ENCODE assay signal across 26 mouse cellular contexts in genomic region chr16:37367426-37367825, GRCm38 (mm10). TPM values are rescaled to one million over a fixed set of nuclear protein-coding genes. Genes with fewer than 3 reads are reported as not detected.
DNase-seq lines count a peak whose midpoint lies in the region; ATAC-seq lines count a peak whose summit lies in the region.
"Had no signal": no experiment of that assay in that cellular context is flagged by ENCODE, and none has a peak within 500 bp of the region (broad histone marks: within the 10 kb centered on the region; RNA-seq: fewer than 3 reads in every experiment).

No protein-coding gene starts in this region.

- H3K4me3 ChIP-seq in midbrain, embryonic 14.5 days (replicated peaks; ENCODE audit: low read depth, low read length) = no peak overlapping the region
- H3K4me3 ChIP-seq: embryonic facial prominence, embryonic 15.5 days; erythroblast, embryonic 14.5 days; forebrain, embryonic 10.5 days; forebrain, embryonic 15.5 days; heart, adult 2 months; heart, embryonic 15.5 days; hindbrain, embryonic 13.5 days had no signal

- H3K36me3 ChIP-seq in midbrain, embryonic 14.5 days (ENCODE audit: control insufficient read depth, insufficient read depth, low read length) = no peaks in the 10 kb centered on the region
- H3K36me3 ChIP-seq: embryonic facial prominence, embryonic 15.5 days; forebrain, embryonic 10.5 days; forebrain, embryonic 15.5 days; heart, embryonic 15.5 days; hindbrain, embryonic 13.5 days had no signal

- H3K9ac ChIP-seq in midbrain, embryonic 14.5 days (replicated peaks; ENCODE audit: low read length) = no peak overlapping the region
- H3K9ac ChIP-seq: embryonic facial prominence, embryonic 15.5 days; forebrain, embryonic 15.5 days; heart, embryonic 15.5 days; hindbrain, embryonic 13.5 days had no signal

- H3K9me3 ChIP-seq in midbrain, embryonic 14.5 days (ENCODE audit: control insufficient read depth, low read length) = no peaks in the 10 kb centered on the region
- H3K9me3 ChIP-seq: embryonic facial prominence, embryonic 15.5 days; forebrain, embryonic 10.5 days; forebrain, embryonic 15.5 days; heart, embryonic 15.5 days; hindbrain, embryonic 13.5 days had no signal

- H3K4me1 ChIP-seq in midbrain, embryonic 14.5 days (ENCODE audit: control insufficient read depth, insufficient read depth, low read length) = no peaks in the 10 kb centered on the region
- H3K4me1 ChIP-seq: embryonic facial prominence, embryonic 15.5 days; forebrain, embryonic 15.5 days; heart, embryonic 15.5 days; hindbrain, embryonic 13.5 days had no signal

- intact Hi-C loops in left cerebral cortex, postnatal 4 days (cut with DNase I) = no loop called here

- H3K27me3 ChIP-seq in midbrain, embryonic 14.5 days (ENCODE audit: control insufficient read depth, insufficient read depth, low read length) = no peaks in the 10 kb centered on the region
- H3K27me3 ChIP-seq: CH12.LX; embryonic facial prominence, embryonic 15.5 days; forebrain, embryonic 15.5 days; heart, embryonic 15.5 days; hindbrain, embryonic 13.5 days had no signal

- H3K4me2 ChIP-seq in midbrain, embryonic 14.5 days (ENCODE audit: low read length) = no peak overlapping the region
- H3K4me2 ChIP-seq: embryonic facial prominence, embryonic 15.5 days; forebrain, embryonic 15.5 days; heart, embryonic 11.5 days; heart, embryonic 15.5 days; hindbrain, embryonic 13.5 days had no signal

- WGBS in midbrain, embryonic 14.5 days = 91% methylated on average over 4 of the region's 4 CpGs

- ATAC-seq in midbrain, embryonic 14.5 days (ENCODE audit: low FRiP score, low TSS enrichment) = no peak
- ATAC-seq: activated CD4-positive, CD25-positive, alpha-beta regulatory T cell, adult 4 months; forebrain, embryonic 15.5 days; hindbrain, postnatal 0 days; Patski had no signal

- peak; percentile 14 for DNase-seq in left cerebral cortex, postnatal 4 days
- DNase-seq in left cerebral cortex, adult 11 months (ENCODE audit: low spot score) = no peak
- DNase-seq in cerebellum, adult 9-10 months = peak; percentile 75
- DNase-seq in cerebellum, postnatal 25 days = peak; percentile 65 to 78
- no peak for DNase-seq in midbrain, embryonic 14.5 days
- DNase-seq in lung, postnatal 36 days = no peak
- DNase-seq: adrenal gland, postnatal 25 days; embryo, embryonic 11 days; gastrocnemius, postnatal 14 days; heart, adult 2 months; heart, postnatal 14 days; kidney, adult 11 months had no signal

- no peak overlapping the region for H3K27ac ChIP-seq in midbrain, embryonic 14.5 days (replicated peaks; ENCODE audit: low read depth, low read length)
- H3K27ac ChIP-seq: embryonic facial prominence, embryonic 15.5 days; forebrain, embryonic 10.5 days; forebrain, embryonic 15.5 days; heart, adult 2 months; heart, embryonic 15.5 days; hindbrain, embryonic 13.5 days; hindbrain, postnatal 0 days had no signal

RNA-seq across cellular contexts. Expression of gene Stxbp5l, which starts 17.3 kb away (rescaled TPM):
- 10 to 100 TPM; 32.9 to 37.9 TPM for total RNA-seq in left cerebral cortex, postnatal 4 days (2021)
- polyA plus RNA-seq in midbrain, embryonic 14.5 days (2014; fragmentation: Nextera tagmentation; extraction: Ambion mirVana) = 16.0 and 16.7 TPM in 2 replicates
- total RNA-seq: common myeloid progenitor, adult 5-6 weeks; heart, adult 2 months; heart, postnatal 14 days; hematopoietic stem cell, adult 5-6 weeks had no signal
- polyA plus RNA-seq: erythroblast, embryonic 14.5 days; gonadal fat pad, adult 2 months; heart, adult 2 months had no signal

Comparison
In these comparisons a context has a peak if more than half of its experiments do, and no peak if none do; other contexts are left out.
1. DNase-seq: peak in left cerebral cortex, postnatal 4 days (single experiment), cerebellum, adult 9-10 months (single experiment) and cerebellum, postnatal 25 days (2 of 2); none in left cerebral cortex, adult 11 months (single experiment), midbrain, embryonic 14.5 days (single experiment) and lung, postnatal 36 days (single experiment).